Mouse (Mus musculus) ES-E14 (cell line): ENCODE measurements at regions not wholly inside any gene's neighbourhood (a gene's known extent, or its start where the extent isn't known, plus 50 kb on each side); places are given as distances from the start of the nearest gene placed in this dataset.

Experiments used
- DNase-seq: peaks from one replicate; pipeline ENCODE4 v3.0.0-alpha.2; 2013; ENCODE audit warnings: low read depth, low spot score
- H3K27ac ChIP-seq: 2 replicates; pipeline ENCODE4 v1.5.1; 2012; ENCODE audit warnings: low read depth, mild to moderate bottlenecking, low read length, moderate library complexity, mixed read lengths; ENCODE audit not compliant: poor library complexity, insufficient read depth, severe bottlenecking
- H3K36me3 ChIP-seq: 2 replicates; pipeline ENCODE4 v1.6.1; 2012; ENCODE audit warnings: mild to moderate bottlenecking, low read length, moderate library complexity, mixed read lengths; ENCODE audit not compliant: control insufficient read depth, poor library complexity, insufficient read depth, severe bottlenecking
- H3K4me1 ChIP-seq, 2 experiments: fragments of 150-350 bp in 1 of 2; sonication (generic) in 1 of 2; 2 replicates each; pipeline ENCODE4 v1.6.1; 2012; ENCODE audit warnings: low read length in 2 of 2, mild to moderate bottlenecking in 1 of 2, mixed read lengths in 1 of 2; ENCODE audit not compliant: control insufficient read depth in 2 of 2, insufficient read depth in 2 of 2, poor library complexity in 1 of 2
- H3K4me3 ChIP-seq, 2 experiments: fragments of 150-350 bp in 1 of 2; sonication (generic) in 1 of 2; 2 replicates each; pipeline ENCODE4 v1.5.1; 2012; ENCODE audit warnings: low read length in 2 of 2, low read depth in 1 of 2, mild to moderate bottlenecking in 1 of 2, mixed read lengths in 1 of 2; ENCODE audit not compliant: insufficient read depth in 1 of 2, poor library complexity in 1 of 2, severe bottlenecking in 1 of 2
- H3K9ac ChIP-seq: 2 replicates; pipeline ENCODE4 v1.6.1; 2012; ENCODE audit warnings: low read depth, mild to moderate bottlenecking, low read length, mixed read lengths; ENCODE audit not compliant: poor library complexity, insufficient read depth, severe bottlenecking
- H3K9me3 ChIP-seq: fragments of 150-350 bp; sonication (generic); 2 replicates; pipeline ENCODE4 v1.6.1; 2012; ENCODE audit warnings: low read depth, mild to moderate bottlenecking, low read length; ENCODE audit not compliant: control insufficient read depth, insufficient read depth
- CHD2 ChIP-seq: IDR thresholded peaks from 2 replicates; pipeline ENCODE4 v1.6.1; 2014; ENCODE audit warnings: mild to moderate bottlenecking, low read depth, low read length, inconsistent platforms
- HCFC1 ChIP-seq: IDR thresholded peaks from 2 replicates; pipeline ENCODE4 v1.6.1; 2012; ENCODE audit warnings: low read length, inconsistent platforms, borderline replicate concordance; ENCODE audit not compliant: insufficient read depth
- MAFK ChIP-seq: IDR thresholded peaks from 2 replicates; pipeline ENCODE4 v1.6.1; 2014; ENCODE audit warnings: mild to moderate bottlenecking, low read depth, low read length, inconsistent platforms; ENCODE audit not compliant: insufficient read depth
- ZC3H11A ChIP-seq: IDR thresholded peaks from 2 replicates; pipeline ENCODE4 v1.6.1; 2012; ENCODE audit warnings: low read depth, mild to moderate bottlenecking, inconsistent platforms, low read length, borderline replicate concordance
- ZNF384 ChIP-seq: IDR thresholded peaks from 2 replicates; pipeline ENCODE4 v1.6.1; 2012; ENCODE audit warnings: low read depth, low read length, inconsistent platforms
- in situ Hi-C, 2 experiments: fragments of 600-800 bp; cut with MboI; formaldehyde crosslinking; loops; one replicate each; pipeline ENCODE4 v1.15.1; 2025; ENCODE audit warnings: low sequenced_read_pairs in 2 of 2, inconsistent platforms in 1 of 2; ENCODE audit not compliant: unreplicated experiment in 2 of 2

GRCm38 (mm10) chr13:71549206-71549831, 414.2 kb downstream of the Irx1 start:
- no peak overlapping the region for H3K4me3 ChIP-seq
- H3K27ac ChIP-seq = no peak overlapping the region
- H3K4me1 ChIP-seq = no peaks in the 10 kb centered on the region
- TF ChIP-seq ZNF384 = no peak
- no peak for TF ChIP-seq CHD2
- TF ChIP-seq MAFK = no peak
- no peak for TF ChIP-seq HCFC1
- TF ChIP-seq ZC3H11A = no peak
- no peaks in the 10 kb centered on the region for H3K9me3 ChIP-seq
- in situ Hi-C loops = no loop called here
- H3K36me3 ChIP-seq = no peaks in the 10 kb centered on the region
- H3K9ac ChIP-seq = no peak overlapping the region
- DNase-seq = no peak

- H3K4me1 ChIP-seq = no peaks in the 10 kb centered on the region
- TF ChIP-seq HCFC1 (no peak), ZNF384 (no peak), MAFK (no peak), CHD2 (no peak), ZC3H11A (no peak)
- in situ Hi-C loops = no loop called here
- H3K36me3 ChIP-seq = no peaks in the 10 kb centered on the region
- H3K9me3 ChIP-seq = no peaks in the 10 kb centered on the region
- no peak overlapping the region for H3K27ac ChIP-seq
- H3K4me3 ChIP-seq = no peak overlapping the region
- H3K9ac ChIP-seq = no peak overlapping the region
- no peak for DNase-seq
These were observed 425.3 kb downstream of the Irx1 start for GRCm38 (mm10) chr13:71538226-71538625.

DNA sequence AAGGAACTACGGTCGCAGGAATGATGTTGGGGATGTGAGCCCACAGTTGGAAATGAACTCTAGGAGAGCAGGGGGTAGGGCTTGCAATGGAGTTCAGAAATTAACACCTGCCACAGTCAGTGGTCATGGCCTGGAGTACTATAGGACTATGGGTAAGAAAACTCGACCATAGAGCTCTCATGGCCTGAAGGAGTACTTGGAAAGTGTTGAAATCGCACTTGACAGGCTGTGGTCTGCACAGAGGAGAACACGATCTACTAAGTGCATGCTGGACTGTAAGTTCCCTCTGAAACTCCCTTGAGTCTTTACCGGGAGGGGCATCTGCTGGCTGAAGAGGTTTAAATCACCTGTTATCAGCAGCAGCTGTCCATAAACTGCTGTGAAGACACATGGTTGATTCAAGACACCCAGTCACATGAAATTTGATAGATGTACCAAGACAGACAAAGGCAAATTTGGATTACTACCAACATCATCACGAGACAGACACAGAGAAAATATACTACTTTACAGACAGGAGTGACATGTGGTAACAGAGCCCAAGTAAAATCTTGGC, 430.6 kb downstream of the Irx1 start:
- H3K27ac ChIP-seq = no peak overlapping the region
- H3K4me1 ChIP-seq = peaks cover 0 to 2% of the 10 kb centered on the region in 2 experiments; a peak in 1 of 4 replicates
- no peak for TF ChIP-seq ZC3H11A
- TF ChIP-seq HCFC1 = no peak
- TF ChIP-seq MAFK = no peak
- no peak for TF ChIP-seq CHD2
- TF ChIP-seq ZNF384 = no peak
- DNase-seq = no peak
- no peaks in the 10 kb centered on the region for H3K9me3 ChIP-seq
- H3K36me3 ChIP-seq = no peaks in the 10 kb centered on the region
- no peak overlapping the region for H3K4me3 ChIP-seq
- H3K9ac ChIP-seq = no peak overlapping the region
- in situ Hi-C loops = no loop called here

GRCm38 (mm10) chr13:71529397-71530122, 434.0 kb downstream of the Irx1 start:
- Histone ChIP-seq H3K9ac (no peak overlapping the region), H3K4me1 (peaks cover 0 to 2% of the 10 kb centered on the region in 2 experiments; a peak in 1 of 4 replicates), H3K27ac (no peak overlapping the region), H3K9me3 (no peaks in the 10 kb centered on the region), H3K4me3 (no peak overlapping the region), H3K36me3 (no peaks in the 10 kb centered on the region)
- TF ChIP-seq ZC3H11A = no peak
- no peak for TF ChIP-seq ZNF384
- no peak for TF ChIP-seq CHD2
- TF ChIP-seq HCFC1 = no peak
- TF ChIP-seq MAFK = no peak
- in situ Hi-C loops = no loop called here
- DNase-seq = no peak
